Mouse (Mus musculus) embryonic fibroblast, embryonic 13.5 days (primary cell): ENCODE data around the gene Rbm44.

Experiments used
- CTCF ChIP-seq: IDR thresholded peaks from 2 replicates; pipeline ENCODE4 v1.5.1; 2011; ENCODE audit warnings: mild to moderate bottlenecking, control low read depth, low read length, moderate library complexity, borderline replicate concordance; ENCODE audit not compliant: insufficient read depth
- POLR2A ChIP-seq: IDR thresholded peaks from 2 replicates; pipeline ENCODE4 v1.6.1; 2011; ENCODE audit warnings: low read depth, mild to moderate bottlenecking, control low read depth, low read length, moderate library complexity

DNA sequence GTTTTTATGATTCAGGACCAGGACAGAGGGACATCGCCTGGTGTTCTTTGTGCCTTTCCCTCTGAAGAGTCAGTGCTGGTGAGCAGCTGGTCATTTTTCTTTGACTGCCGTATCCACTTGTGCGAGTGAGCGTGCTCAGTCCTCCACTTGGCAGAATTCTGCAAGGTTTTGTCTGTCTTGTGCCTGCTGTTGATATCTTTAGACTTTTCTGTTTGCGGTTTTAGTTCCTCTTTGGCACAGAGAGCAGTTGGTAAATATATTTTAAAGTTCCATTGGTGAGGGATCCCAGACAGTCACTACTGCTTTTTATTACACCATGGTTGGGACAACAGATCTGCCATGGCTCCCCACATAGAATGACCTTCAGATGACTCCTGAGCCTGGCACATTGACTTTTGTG lies 42.4 kb downstream of the Rbm44 start:
- TF ChIP-seq CTCF (no peak), POLR2A (no peak)
